Comparison of ENCODE assay signal across 25 mouse cellular contexts in the genomic region with DNA sequence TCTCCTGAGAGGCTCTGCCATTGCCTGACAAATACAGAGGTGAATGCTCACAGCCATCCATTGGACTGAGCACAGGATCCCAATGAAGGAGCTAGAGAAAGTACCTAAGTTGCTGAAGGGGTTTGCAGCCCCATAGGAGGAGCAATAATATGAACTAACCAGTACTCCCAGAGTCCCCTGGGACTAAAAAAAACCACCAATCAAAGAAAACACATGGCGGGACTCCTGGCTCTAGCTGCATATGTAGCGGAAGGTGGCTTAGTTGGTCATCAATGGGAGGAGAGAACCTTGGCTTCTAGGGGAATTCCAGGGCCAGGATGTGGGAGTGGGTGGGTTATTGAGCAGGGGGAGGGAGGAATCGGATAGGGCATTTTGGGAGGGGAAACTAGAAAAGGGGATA.
"Had no signal": no experiment of that assay in that cellular context is flagged by ENCODE, and none has a peak within 500 bp of the region (broad histone marks: within the 10 kb centered on the region; RNA-seq: fewer than 3 reads in every experiment).

No protein-coding gene starts in this region.

- H3K4me1 ChIP-seq: embryonic facial prominence, embryonic 10.5 days; embryonic facial prominence, embryonic 12.5 days; embryonic facial prominence, embryonic 13.5 days; embryonic facial prominence, embryonic 15.5 days; forebrain, embryonic 10.5 days; forebrain, embryonic 12.5 days; forebrain, embryonic 15.5 days had no signal

- H3K36me3 ChIP-seq: embryonic facial prominence, embryonic 10.5 days; embryonic facial prominence, embryonic 12.5 days; embryonic facial prominence, embryonic 13.5 days; embryonic facial prominence, embryonic 15.5 days; forebrain, embryonic 10.5 days; forebrain, embryonic 12.5 days; forebrain, embryonic 15.5 days had no signal

- H3K27me3 ChIP-seq: embryonic facial prominence, embryonic 12.5 days; embryonic facial prominence, embryonic 13.5 days; embryonic facial prominence, embryonic 15.5 days; forebrain, embryonic 12.5 days; forebrain, embryonic 13.5 days; forebrain, embryonic 15.5 days had no signal

- H3K4me3 ChIP-seq: embryonic facial prominence, embryonic 10.5 days; embryonic facial prominence, embryonic 12.5 days; embryonic facial prominence, embryonic 13.5 days; embryonic facial prominence, embryonic 15.5 days; erythroblast, embryonic 14.5 days; forebrain, embryonic 10.5 days; forebrain, embryonic 12.5 days; forebrain, embryonic 13.5 days; forebrain, embryonic 15.5 days; gastrocnemius, adult 2 months; heart, adult 2 months had no signal

- H3K9me3 ChIP-seq: embryonic facial prominence, embryonic 10.5 days; embryonic facial prominence, embryonic 12.5 days; embryonic facial prominence, embryonic 13.5 days; embryonic facial prominence, embryonic 15.5 days; forebrain, embryonic 10.5 days; forebrain, embryonic 12.5 days; forebrain, embryonic 13.5 days; forebrain, embryonic 15.5 days had no signal

- H3K4me2 ChIP-seq: embryonic facial prominence, embryonic 12.5 days; embryonic facial prominence, embryonic 13.5 days; embryonic facial prominence, embryonic 15.5 days; forebrain, embryonic 12.5 days; forebrain, embryonic 13.5 days; forebrain, embryonic 15.5 days had no signal

- DNase-seq: cerebellum, adult 9-10 months; cerebellum, adult 9-11 months; cerebellum, postnatal 10 days; cerebellum, postnatal 14 days; cerebellum, postnatal 25 days; cerebellum, postnatal 36 days; embryo, embryonic 11 days; forebrain, postnatal 0 days; gastrocnemius, adult 2 months; gastrocnemius, postnatal 10 days; gastrocnemius, postnatal 14 days; gastrocnemius, postnatal 25 days; gastrocnemius, postnatal 36 days; heart, adult 11 months; heart, adult 18-20 months; heart, adult 2 months had no signal

- H3K9ac ChIP-seq: embryonic facial prominence, embryonic 12.5 days; embryonic facial prominence, embryonic 13.5 days; embryonic facial prominence, embryonic 15.5 days; forebrain, embryonic 12.5 days; forebrain, embryonic 13.5 days; forebrain, embryonic 15.5 days; forebrain, postnatal 0 days had no signal

- H3K27ac ChIP-seq: embryonic facial prominence, embryonic 10.5 days; embryonic facial prominence, embryonic 12.5 days; embryonic facial prominence, embryonic 13.5 days; embryonic facial prominence, embryonic 15.5 days; forebrain, embryonic 10.5 days; forebrain, embryonic 12.5 days; forebrain, embryonic 13.5 days; forebrain, embryonic 15.5 days; gastrocnemius, adult 2 months; heart, adult 2 months had no signal
